Comparison of ENCODE assay signal across 13 mouse cellular contexts in the genomic region with DNA sequence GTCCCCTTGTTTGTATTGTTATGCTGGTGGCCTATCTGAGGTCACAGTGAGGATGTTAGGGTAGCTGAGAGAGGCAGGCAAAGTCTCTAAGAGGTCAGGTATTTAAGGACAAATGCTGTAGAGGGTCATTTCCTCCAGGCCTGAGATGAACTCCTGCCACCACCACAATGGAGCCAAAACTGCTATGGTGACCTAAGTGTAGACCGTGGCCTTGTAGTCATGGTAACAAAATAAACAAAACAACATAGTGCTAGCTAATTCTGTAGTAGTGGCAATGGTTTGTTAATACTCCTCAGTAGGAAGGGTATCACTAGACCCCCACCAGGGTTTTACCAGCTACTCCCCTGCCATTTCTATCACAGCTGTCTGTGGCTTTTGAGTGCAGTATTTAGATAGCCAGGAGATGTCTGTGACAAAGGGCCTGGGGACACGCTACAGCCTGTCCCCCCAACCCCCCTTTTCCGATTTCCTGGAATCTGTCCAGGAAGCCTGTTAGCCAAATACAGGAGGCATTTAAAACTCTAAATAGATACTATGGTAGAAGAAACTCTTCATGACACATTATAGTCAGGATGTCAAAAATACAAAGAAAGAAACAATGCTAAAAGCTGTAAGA. TPM values are rescaled to one million over a fixed set of nuclear protein-coding genes. Genes with fewer than 3 reads are reported as not detected.
DNase-seq lines count a peak whose midpoint lies in the region; ATAC-seq and TF ChIP-seq lines count a peak whose summit lies in the region.
"Had no signal": no experiment of that assay in that cellular context is flagged by ENCODE, and none has a peak within 500 bp of the region (broad histone marks: within the 10 kb centered on the region; RNA-seq: fewer than 3 reads in every experiment).

No protein-coding gene starts in this region.

- H3K4me1 ChIP-seq in liver, postnatal 0 days (ENCODE audit: insufficient read depth) = no peaks in the 10 kb centered on the region
- H3K4me1 ChIP-seq in liver, embryonic 11.5 days (replicated peaks; ENCODE audit: control insufficient read depth, insufficient read depth, low read length) = no peaks in the 10 kb centered on the region
- H3K4me1 ChIP-seq in embryonic facial prominence, embryonic 14.5 days (ENCODE audit: control insufficient read depth, insufficient read depth, low read length) = 0 out of 2 replicates have a peak, but pooled peaks cover 3% of the 10 kb centered on the region
- H3K4me1 ChIP-seq in forebrain, embryonic 15.5 days = peaks cover 5% of the 10 kb centered on the region
- H3K4me1 ChIP-seq: embryonic facial prominence, embryonic 15.5 days had no signal

- DNase-seq in adrenal gland, postnatal 14 days = peak; percentile 22
- no peak for DNase-seq in adrenal gland, adult 2 months
- no peak for DNase-seq in liver, postnatal 0 days
- no peak for DNase-seq in liver, embryonic 11.5 days (ENCODE audit: low spot score)
- peak; percentile 19 for DNase-seq in embryonic facial prominence, embryonic 14.5 days (ENCODE audit: low spot score)
- peak; percentile 11 to 31 for DNase-seq in kidney, postnatal 36 days
- DNase-seq in frontal cortex, postnatal 14 days (ENCODE audit: low spot score in 2 of 2) = no peak
- DNase-seq: retina, postnatal 1 day had no signal

- no peak overlapping the region for H3K4me3 ChIP-seq in liver, postnatal 0 days (ENCODE audit: low read depth, low read length)
- H3K4me3 ChIP-seq in liver, embryonic 11.5 days (ENCODE audit: low read depth, low read length) = no peak overlapping the region
- no peak overlapping the region for H3K4me3 ChIP-seq in embryonic facial prominence, embryonic 14.5 days (ENCODE audit: low read depth, low read length)
- H3K4me3 ChIP-seq in forebrain, embryonic 15.5 days = no peak overlapping the region
- H3K4me3 ChIP-seq: embryonic facial prominence, embryonic 15.5 days; myocyte had no signal

- TF ChIP-seq CTCF in liver, postnatal 0 days (IDR thresholded peaks at IDR 0.05; ENCODE audit: low read depth) = no peak

- no peak overlapping the region for H3K27ac ChIP-seq in liver, postnatal 0 days (ENCODE audit: low read depth)
- no peak overlapping the region for H3K27ac ChIP-seq in liver, embryonic 11.5 days (ENCODE audit: low read depth, low read length)
- no peak overlapping the region for H3K27ac ChIP-seq in embryonic facial prominence, embryonic 14.5 days (replicated peaks; ENCODE audit: low read depth, low read length)
- H3K27ac ChIP-seq in forebrain, embryonic 15.5 days (replicated peaks) = no peak overlapping the region
- H3K27ac ChIP-seq: embryonic facial prominence, embryonic 15.5 days had no signal

- H3K27me3 ChIP-seq in liver, postnatal 0 days (ENCODE audit: insufficient read depth, low read length) = no peaks in the 10 kb centered on the region
- no peaks in the 10 kb centered on the region for H3K27me3 ChIP-seq in liver, embryonic 11.5 days (replicated peaks; ENCODE audit: control insufficient read depth, insufficient read depth, low read length)
- H3K27me3 ChIP-seq in embryonic facial prominence, embryonic 14.5 days (replicated peaks; ENCODE audit: control insufficient read depth, insufficient read depth, low read length) = no peaks in the 10 kb centered on the region
- no peaks in the 10 kb centered on the region for H3K27me3 ChIP-seq in forebrain, embryonic 15.5 days
- H3K27me3 ChIP-seq: embryonic facial prominence, embryonic 15.5 days had no signal

- no peaks in the 10 kb centered on the region for H3K9me3 ChIP-seq in liver, postnatal 0 days (ENCODE audit: low read length)
- H3K9me3 ChIP-seq in liver, embryonic 11.5 days (ENCODE audit: control insufficient read depth, low read length) = no peaks in the 10 kb centered on the region
- H3K9me3 ChIP-seq in embryonic facial prominence, embryonic 14.5 days (ENCODE audit: control insufficient read depth, low read length) = no peaks in the 10 kb centered on the region
- no peaks in the 10 kb centered on the region for H3K9me3 ChIP-seq in forebrain, embryonic 15.5 days
- H3K9me3 ChIP-seq: embryonic facial prominence, embryonic 15.5 days; G1E had no signal

- no peaks in the 10 kb centered on the region for H3K36me3 ChIP-seq in liver, postnatal 0 days (replicated peaks; ENCODE audit: insufficient read depth, low read length)
- H3K36me3 ChIP-seq in liver, embryonic 11.5 days (ENCODE audit: control insufficient read depth, insufficient read depth, low read length) = no peaks in the 10 kb centered on the region
- H3K36me3 ChIP-seq in embryonic facial prominence, embryonic 14.5 days (ENCODE audit: control insufficient read depth, insufficient read depth, low read length) = no peaks in the 10 kb centered on the region
- H3K36me3 ChIP-seq in forebrain, embryonic 15.5 days = no peaks in the 10 kb centered on the region
- H3K36me3 ChIP-seq: embryonic facial prominence, embryonic 15.5 days; G1E had no signal

- no peak for TF ChIP-seq EP300 in liver, postnatal 0 days (IDR thresholded peaks at IDR 0.05; ENCODE audit: low read depth)

- no peak overlapping the region for H3K4me2 ChIP-seq in liver, postnatal 0 days (ENCODE audit: low read depth, low read length)
- no peak overlapping the region for H3K4me2 ChIP-seq in liver, embryonic 11.5 days
- H3K4me2 ChIP-seq in embryonic facial prominence, embryonic 14.5 days (ENCODE audit: low read depth, low read length) = no peak overlapping the region
- no peak overlapping the region for H3K4me2 ChIP-seq in forebrain, embryonic 15.5 days (replicated peaks)
- H3K4me2 ChIP-seq: embryonic facial prominence, embryonic 15.5 days had no signal

- 47% methylated on average over 3 of the region's 3 CpGs for WGBS in liver, postnatal 0 days (ENCODE audit: insufficient replicate concordance)
- WGBS in liver, embryonic 11.5 days = 38% methylated on average over 3 of the region's 3 CpGs
- 32% methylated on average over 3 of the region's 3 CpGs for WGBS in embryonic facial prominence, embryonic 14.5 days
- WGBS in forebrain, embryonic 15.5 days = 45% methylated on average over 3 of the region's 3 CpGs

- H3K9ac ChIP-seq in liver, postnatal 0 days (replicated peaks) = no peak overlapping the region
- no peak overlapping the region for H3K9ac ChIP-seq in liver, embryonic 11.5 days (ENCODE audit: low read depth, low read length)
- no peak overlapping the region for H3K9ac ChIP-seq in embryonic facial prominence, embryonic 14.5 days (ENCODE audit: low read depth, low read length)
- H3K9ac ChIP-seq in forebrain, embryonic 15.5 days (replicated peaks) = no peak overlapping the region
- H3K9ac ChIP-seq: embryonic facial prominence, embryonic 15.5 days had no signal

- ATAC-seq in liver, postnatal 0 days = peak; percentile 27; the same call in 1 of the 2 replicates
- ATAC-seq in liver, embryonic 11.5 days (replicated peaks; ENCODE audit: low FRiP score) = no peak
- ATAC-seq in embryonic facial prominence, embryonic 14.5 days (ENCODE audit: low read depth) = no peak
- ATAC-seq in forebrain, embryonic 15.5 days (replicated peaks) = no peak
- ATAC-seq: intestine, embryonic 16.5 days had no signal

RNA-seq across cellular contexts. Expression of a gene that starts 43.1 kb away (rescaled TPM):
- 30.0 and 31.1 TPM in 2 replicates for total RNA-seq in adrenal gland, postnatal 14 days (2021)
- total RNA-seq in adrenal gland, adult 2 months (2021) = 10 to 100 TPM; 33.2 to 33.8 TPM
- 7.0 and 7.6 TPM in 2 replicates for polyA plus RNA-seq in adrenal gland, adult 2 months (2012; rRNA removed)
- polyA plus RNA-seq in liver, postnatal 0 days (2015; fragmentation: Nextera tagmentation; extraction: Ambion mirVana) = 9.0 and 9.9 TPM in 2 replicates
- 22.2 and 25.5 TPM in 2 replicates for polyA plus RNA-seq in liver, embryonic 11.5 days (2014; fragmentation: Nextera tagmentation; extraction: Ambion mirVana)
- polyA plus RNA-seq in embryonic facial prominence, embryonic 14.5 days (2014; fragmentation: Nextera tagmentation; extraction: Ambion mirVana) = 37.7 and 38.0 TPM in 2 replicates
- polyA plus RNA-seq in forebrain, embryonic 15.5 days (2015; fragmentation: Nextera tagmentation; extraction: Ambion mirVana) = 45.6 and 46.5 TPM in 2 replicates

Comparison
In these comparisons a context has a peak if more than half of its experiments do, and no peak if none do; other contexts are left out.
1. DNase-seq: peak in adrenal gland, postnatal 14 days (single experiment), embryonic facial prominence, embryonic 14.5 days (single experiment) and kidney, postnatal 36 days (2 of 2); none in adrenal gland, adult 2 months (single experiment), liver, postnatal 0 days (single experiment), liver, embryonic 11.5 days (single experiment) and frontal cortex, postnatal 14 days (0 of 2).